Mouse (Mus musculus) spleen, postnatal 10 days (tissue): ENCODE data around the gene Fam102a.

Experiments used
- DNase-seq, 2 experiments: peaks; one replicate each; pipeline ENCODE4 v3.0.0; 2021 to 2022; ENCODE audit warnings: low spot score in 2 of 2

Gene Fam102a

DNA sequence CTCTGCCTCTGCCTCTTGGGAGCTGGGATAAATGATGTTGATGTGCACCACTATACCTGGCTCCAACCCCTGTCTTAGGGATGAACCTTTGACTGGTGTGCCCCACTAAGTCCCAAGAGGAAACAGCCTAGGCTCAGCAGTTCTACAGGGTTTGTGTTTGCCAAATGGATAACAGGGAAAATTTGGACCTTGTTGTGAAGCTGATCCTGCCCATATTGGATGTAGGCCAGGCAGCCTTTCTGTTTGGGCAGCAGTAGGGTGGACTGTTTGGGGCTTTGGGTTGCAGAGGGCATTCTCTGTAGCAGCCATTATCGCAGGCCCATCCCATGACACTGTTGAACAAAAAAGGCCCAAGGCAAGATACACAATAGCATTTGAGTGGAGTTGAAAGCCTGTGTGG, 11.8 kb downstream of the Fam102a start:
- no peak for DNase-seq

- DNase-seq = no peak
Observed at GRCm38 (mm10) chr2:32547380-32547779, 12.2 kb downstream of the Fam102a start.

DNA sequence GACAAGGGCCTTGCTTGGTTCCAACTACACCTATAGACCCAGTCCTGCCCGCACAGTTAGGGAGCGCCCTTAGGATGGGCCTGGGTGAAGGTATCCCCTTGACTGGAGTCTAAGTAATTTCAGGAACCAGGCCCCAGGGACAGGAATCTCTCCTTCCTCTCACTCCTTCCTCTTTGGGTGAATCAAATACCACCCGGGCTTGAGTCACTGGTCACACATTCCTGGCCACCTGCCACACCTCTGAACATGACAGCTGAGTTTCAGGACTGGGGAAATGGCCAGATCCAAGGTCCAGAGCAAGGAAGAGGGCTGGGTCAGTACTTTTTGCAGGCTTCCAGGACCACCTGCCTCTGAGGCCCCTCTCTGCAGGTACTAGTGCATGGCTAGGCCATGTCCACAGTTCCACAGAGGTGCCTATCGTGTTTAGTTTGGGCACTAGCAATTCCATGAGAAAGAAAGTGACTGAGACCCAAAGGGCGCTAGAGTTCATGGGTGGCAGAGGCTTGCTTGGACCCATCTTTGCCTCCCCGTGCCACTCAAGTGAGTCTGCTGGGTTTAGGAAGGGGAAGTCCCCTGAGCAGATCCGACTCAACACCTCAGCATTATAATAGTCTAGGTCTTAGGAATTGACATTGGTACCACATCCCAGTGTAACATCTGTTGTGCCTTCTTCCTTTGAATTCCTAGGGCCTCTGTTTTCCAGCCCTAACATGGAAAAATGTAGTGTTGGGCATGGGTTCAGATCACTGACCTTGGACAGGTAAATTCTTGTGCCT, 13.0 kb downstream of the Fam102a start:
- DNase-seq = no peak

GRCm38 (mm10) chr2:32549171-32549570, 14.0 kb downstream of the Fam102a start:
- no peak for DNase-seq

DNA sequence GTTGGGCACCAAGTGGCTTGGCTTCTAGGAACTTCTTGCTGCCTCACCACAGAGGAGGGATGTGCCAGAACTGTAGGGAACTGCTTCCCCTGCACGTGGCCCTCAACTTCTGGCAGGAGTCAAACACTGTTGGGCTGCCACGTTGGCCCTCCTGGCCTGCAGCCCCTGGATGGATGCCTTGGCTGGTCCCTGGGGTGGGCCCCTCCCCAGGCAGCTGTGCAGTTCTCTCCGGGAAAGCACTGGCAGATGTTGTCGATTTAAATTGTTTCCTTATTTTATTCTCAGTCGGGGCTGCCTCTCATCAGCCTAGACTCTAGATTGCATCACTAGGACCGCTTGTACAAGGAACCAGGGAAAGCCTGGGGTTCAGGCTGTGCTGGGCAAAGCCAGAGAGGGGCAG, 14.6 kb downstream of the Fam102a start:
- DNase-seq = no peak

- no peak for DNase-seq
Observed at GRCm38 (mm10) chr2:32551236-32551635, 16.1 kb downstream of the Fam102a start.

DNA sequence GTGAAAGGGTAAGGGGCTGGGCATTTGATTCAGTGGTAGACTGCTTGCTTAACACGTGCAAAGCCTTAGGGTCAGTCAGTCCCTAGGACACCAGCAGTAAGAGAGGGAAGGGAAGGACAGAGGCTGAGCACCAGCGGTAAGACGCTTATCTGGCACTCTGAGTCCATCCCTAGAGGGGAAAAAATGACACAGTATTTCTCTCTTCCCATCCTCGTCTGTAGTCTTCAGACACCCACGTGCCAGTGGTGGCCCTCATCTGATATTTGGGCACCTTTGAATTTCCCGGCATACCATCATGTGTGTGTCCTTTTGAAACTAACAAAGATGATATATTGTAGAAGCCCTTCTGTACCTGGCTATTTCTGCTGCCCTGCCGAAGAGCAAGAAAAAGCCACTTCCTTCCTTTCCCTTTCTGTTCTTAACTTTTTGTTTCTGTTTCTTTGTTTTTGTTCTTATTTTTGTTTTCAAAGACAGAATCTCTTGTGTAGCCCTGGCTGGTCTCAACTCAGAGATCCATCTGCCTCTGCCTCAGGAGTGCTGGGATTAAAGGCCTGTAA, 18.5 kb downstream of the Fam102a start:
- DNase-seq = no peak

- DNase-seq = no peak
Observed at GRCm38 (mm10) chr2:32555484-32555883, 20.4 kb downstream of the Fam102a start.

GRCm38 (mm10) chr2:32556019-32556418, 20.9 kb downstream of the Fam102a start:
- DNase-seq = no peak

GRCm38 (mm10) chr2:32559570-32559969, 24.4 kb downstream of the Fam102a start:
- DNase-seq = no peak

DNA sequence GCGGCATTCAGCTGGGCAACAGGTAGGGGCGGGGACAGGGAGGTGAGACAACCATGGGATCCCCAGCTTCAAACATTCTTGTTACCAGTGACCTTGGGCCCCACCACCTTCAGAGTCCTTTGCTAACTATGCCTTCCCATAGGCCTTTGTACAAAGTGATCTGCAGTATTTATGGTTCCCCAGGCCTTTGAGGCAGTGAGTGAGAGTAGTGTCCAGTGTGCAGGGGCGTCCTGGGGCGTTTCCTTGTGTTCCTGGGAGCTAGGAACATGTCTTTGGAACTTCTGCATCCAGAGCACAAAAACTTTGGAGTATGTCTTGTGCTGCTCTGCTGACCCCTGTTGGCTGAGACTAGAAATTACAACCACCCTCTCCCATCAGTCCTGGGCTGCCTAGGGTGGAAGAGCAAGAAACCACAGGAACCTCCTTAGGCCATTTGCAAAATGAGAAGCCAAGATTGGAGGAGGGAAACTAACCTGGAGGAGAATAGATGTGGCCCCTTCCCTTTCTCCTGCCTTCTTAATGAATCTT, 31.5 kb downstream of the Fam102a start:
- DNase-seq = peak; percentile 45 to 71

DNA sequence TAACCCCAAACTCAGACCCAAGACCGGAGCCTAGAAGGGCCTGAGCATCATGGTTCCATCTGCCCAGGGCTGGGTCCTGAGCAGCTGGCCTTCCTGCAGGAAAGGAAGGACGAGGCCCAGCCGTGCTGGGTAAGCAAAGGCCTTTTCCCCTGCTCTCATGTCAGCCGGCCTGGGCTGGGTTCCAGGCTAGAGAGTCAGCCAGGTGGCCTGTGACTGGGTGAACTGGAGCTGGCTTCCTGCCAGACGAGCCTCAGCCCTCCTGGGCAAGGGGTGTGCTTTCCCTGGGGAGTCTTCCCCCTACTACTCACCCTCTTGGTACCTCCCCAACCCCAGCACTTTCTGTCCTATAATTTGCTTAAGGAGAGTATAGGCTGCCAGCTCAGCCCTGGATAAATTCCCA, 33.0 kb downstream of the Fam102a start:
- no peak for DNase-seq

DNA sequence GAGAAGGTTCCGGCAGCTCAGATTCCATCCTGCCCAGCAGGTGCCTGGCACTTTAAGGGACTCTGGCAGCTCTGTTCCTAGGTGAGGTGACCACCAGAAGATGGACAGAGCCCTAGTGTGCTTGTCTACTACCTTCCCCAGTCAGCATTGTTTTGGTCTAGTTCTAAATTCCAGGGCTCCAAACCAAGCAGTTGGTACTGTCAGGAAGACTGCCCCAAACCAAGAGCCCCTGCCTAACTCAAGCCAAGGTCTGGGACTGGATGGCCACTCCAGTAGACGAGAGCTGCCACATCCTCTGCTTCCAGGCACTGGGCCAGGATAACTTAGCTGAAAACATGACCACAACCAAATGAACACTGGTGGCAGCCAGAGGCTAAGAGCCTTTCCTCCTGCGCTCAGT, 33.8 kb downstream of the Fam102a start:
- no peak for DNase-seq

DNA sequence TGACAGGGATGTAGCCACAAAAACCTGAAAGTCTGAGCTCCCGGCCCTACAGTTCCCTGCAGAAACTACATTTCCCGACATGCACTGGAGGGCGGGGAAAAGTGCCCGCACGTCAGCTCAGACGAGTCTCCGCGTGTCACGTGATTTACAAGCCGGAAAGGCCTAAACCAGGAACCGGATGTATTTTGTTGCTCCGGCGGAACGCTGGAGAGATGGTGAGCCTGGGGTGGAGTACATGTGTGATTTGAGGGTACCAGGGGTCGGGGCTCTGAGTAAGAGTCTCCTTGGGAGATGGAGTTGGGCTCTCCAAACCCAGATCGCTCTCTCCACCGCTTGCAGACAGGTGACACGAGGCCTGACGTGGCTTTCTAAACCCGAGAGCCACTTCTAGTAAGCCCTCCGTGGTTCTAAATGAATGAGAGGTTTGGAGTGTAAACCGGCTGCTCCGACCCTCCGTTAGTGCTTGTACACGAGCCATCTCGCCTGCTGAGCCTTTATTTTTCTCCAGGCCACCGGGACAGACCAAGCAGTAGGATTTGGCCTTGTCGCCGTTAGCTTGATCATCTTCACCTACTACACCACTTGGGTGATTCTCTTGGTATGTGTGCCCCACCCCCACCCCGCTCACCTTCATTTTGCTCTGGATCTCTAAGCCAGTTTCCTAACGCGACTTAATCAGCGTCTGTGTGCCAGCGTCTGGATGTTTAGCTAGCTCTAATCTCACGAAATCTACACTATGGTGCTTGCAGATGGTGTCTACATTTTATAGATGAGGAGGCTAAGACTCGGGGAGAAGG, 35.8 kb downstream of the Fam102a start, which contains the start of gene Dpm2:
Gene Dpm2 (plus strand): TSS at position 161 of the 797 bp plus-strand sequence.
- DNase-seq = peak; percentile 78 to 93

- DNase-seq = no peak
Observed at GRCm38 (mm10) chr2:32572196-32572595, 37.1 kb downstream of the Fam102a start.

- no peak for DNase-seq
Observed at GRCm38 (mm10) chr2:32574497-32574896, 39.4 kb downstream of the Fam102a start, which contains the start of gene Pip5kl1. Pip5kl1 (plus strand) TSS chr2:32574797.

DNA sequence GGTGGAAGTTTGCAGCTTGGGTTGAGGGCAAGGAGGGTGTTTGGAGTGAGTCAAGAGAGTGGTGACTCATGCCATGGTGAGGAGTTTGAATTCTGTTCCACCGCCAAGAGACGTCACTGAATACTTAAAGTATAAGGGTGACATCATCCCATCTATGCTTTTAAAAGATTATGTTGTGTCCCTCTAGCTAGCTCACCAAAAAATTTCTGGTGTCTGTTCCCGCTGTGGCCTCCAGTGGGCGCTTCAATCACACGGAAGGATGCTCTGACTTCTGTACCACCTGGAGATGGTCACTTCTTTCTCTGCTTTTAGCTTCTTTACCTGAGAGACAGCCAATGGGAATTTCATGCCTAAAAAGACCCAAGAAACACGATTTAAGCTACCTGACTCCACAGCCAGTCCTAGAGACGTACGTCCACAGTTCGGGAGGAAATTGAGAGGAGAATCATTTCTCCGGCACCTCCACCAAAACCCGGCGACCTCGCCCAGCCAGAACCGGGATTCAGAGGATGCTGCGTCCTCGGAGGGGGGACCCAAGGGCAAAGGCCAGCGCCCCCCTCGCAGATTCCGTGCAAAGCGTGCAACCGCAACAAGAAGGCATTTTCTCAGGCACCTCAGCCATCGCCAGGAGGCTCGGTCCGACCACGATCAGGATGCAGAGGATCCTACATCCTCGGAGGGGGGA, 39.9 kb downstream of the Fam102a start:
- peak; percentile 45 to 76 for DNase-seq

- peak in 1 of 2 experiments; percentile 67 for DNase-seq
Observed at GRCm38 (mm10) chr2:32575586-32576160, 40.5 kb downstream of the Fam102a start, which contains the start of gene 9430097D07Rik. 9430097D07Rik (minus strand) TSS chr2:32575684.

- no peak for DNase-seq
Observed at GRCm38 (mm10) chr2:32576532-32576931, 41.4 kb downstream of the Fam102a start.

DNA sequence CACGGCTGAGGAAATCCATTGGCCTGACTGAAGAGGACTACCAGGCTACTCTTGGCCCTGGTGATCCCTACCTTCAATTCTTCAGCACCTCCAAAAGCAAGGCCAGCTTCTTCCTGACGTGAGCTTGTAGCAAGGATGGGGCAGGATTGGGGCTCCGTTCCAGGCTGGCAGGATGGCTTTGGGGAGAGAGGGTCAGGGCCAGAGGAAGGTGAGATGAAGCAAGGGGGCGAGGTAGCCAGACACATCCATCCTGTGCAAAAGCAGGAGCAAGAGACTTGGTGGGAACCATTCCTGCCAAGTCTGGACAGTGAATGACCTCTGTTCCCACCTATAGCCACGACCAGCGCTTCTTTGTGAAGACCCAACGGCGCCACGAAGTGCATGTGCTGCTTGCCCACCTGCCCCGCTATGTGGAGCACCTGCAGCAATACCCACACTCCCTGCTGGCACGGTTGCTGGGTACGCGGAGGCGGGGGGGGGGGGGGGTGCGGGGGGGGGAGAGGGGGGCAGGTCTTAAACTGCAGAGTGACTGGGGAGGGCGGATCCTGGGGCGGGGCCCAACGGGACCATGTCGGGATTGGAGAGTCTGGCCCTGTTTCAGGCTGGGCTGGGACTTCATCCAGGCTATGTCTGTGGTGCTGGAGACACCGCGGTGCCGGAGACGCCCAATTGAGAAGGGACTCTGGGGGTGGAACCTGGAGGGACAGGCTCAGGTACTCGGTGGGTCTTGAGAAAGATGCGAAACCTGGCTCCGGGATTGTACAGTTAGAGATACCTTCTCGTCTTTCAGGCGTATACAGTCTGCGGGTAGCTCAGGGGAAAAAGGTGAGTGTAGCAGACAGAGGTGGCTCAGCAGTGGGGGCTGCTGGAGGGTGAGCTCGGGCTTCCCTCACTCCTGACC, 43.3 kb downstream of the Fam102a start:
- no peak for DNase-seq
